Mouse (Mus musculus): ENCODE data around the gene Fbxo47. TPM values are rescaled to one million over a fixed set of nuclear protein-coding genes. Genes with fewer than 3 reads are reported as not detected.

Fbxo47 gene
- polyA plus RNA-seq, 1 experiment from 2014 or later, result 0.29 TPM

- no peaks in the 10 kb centered on the region for H3K9me3 ChIP-seq (ENCODE audit: control insufficient read depth, low read length)
- no peak for TF ChIP-seq CTCF (IDR thresholded peaks at IDR 0.05; ENCODE audit: low read depth)
- no peak for TF ChIP-seq EP300 (optimal IDR thresholded peaks at IDR 0.05)
- H3K4me1 ChIP-seq (replicated peaks; ENCODE audit: control insufficient read depth, insufficient read depth), result no peaks in the 10 kb centered on the region
- no peak overlapping the region for H3K27ac ChIP-seq (replicated peaks)
- no peak overlapping the region for H3K4me2 ChIP-seq (replicated peaks; ENCODE audit: low read depth)
- no peak for DNase-seq (ENCODE audit: low spot score)
- H3K4me3 ChIP-seq (ENCODE audit: low read depth, low read length), result no peak overlapping the region
- no peaks in the 10 kb centered on the region for H3K27me3 ChIP-seq (ENCODE audit: control insufficient read depth, insufficient read depth, low read length)
- WGBS, result 86% methylated on average over 2 of the region's 2 CpGs
- no peaks in the 10 kb centered on the region for H3K36me3 ChIP-seq (ENCODE audit: control insufficient read depth, insufficient read depth, low read length)
- no peak overlapping the region for H3K9ac ChIP-seq (ENCODE audit: low read length)
- ATAC-seq (ENCODE audit: low FRiP score, low TSS enrichment), result no peak
Observed at GRCm38 (mm10) chr11:97905540-97905939, 21.6 kb upstream of the Fbxo47 start.

GRCm38 (mm10) chr11:97904801-97905200 is 20.8 kb upstream of the Fbxo47 start:
- Histone ChIP-seq H3K27me3 (ENCODE audit: control insufficient read depth, insufficient read depth, low read length) (no peaks in the 10 kb centered on the region), H3K9ac (ENCODE audit: low read length) (no peak overlapping the region), H3K4me2 (replicated peaks; ENCODE audit: low read depth) (no peak overlapping the region), H3K9me3 (ENCODE audit: control insufficient read depth, low read length) (no peaks in the 10 kb centered on the region), H3K4me1 (replicated peaks; ENCODE audit: control insufficient read depth, insufficient read depth) (no peaks in the 10 kb centered on the region), H3K27ac (replicated peaks) (no peak overlapping the region), H3K36me3 (ENCODE audit: control insufficient read depth, insufficient read depth, low read length) (no peaks in the 10 kb centered on the region), H3K4me3 (ENCODE audit: low read depth, low read length) (no peak overlapping the region)
- TF ChIP-seq CTCF (IDR thresholded peaks at IDR 0.05; ENCODE audit: low read depth) (no peak), EP300 (optimal IDR thresholded peaks at IDR 0.05) (no peak)
- WGBS, result 77% methylated on average over 13 of the region's 13 CpGs
- ATAC-seq (ENCODE audit: low FRiP score, low TSS enrichment), result no peak
- no peak for DNase-seq (ENCODE audit: low spot score)

GRCm38 (mm10) chr11:97901806-97902205 is 17.9 kb upstream of the Fbxo47 start:
- 71% methylated on average over 6 of the region's 6 CpGs for WGBS
- H3K9me3 ChIP-seq (ENCODE audit: control insufficient read depth, low read length), result no peaks in the 10 kb centered on the region
- no peak overlapping the region for H3K4me3 ChIP-seq (ENCODE audit: low read depth, low read length)
- no peaks in the 10 kb centered on the region for H3K36me3 ChIP-seq (ENCODE audit: control insufficient read depth, insufficient read depth, low read length)
- H3K4me2 ChIP-seq (replicated peaks; ENCODE audit: low read depth), result no peak overlapping the region
- no peaks in the 10 kb centered on the region for H3K27me3 ChIP-seq (ENCODE audit: control insufficient read depth, insufficient read depth, low read length)
- no peaks in the 10 kb centered on the region for H3K4me1 ChIP-seq (replicated peaks; ENCODE audit: control insufficient read depth, insufficient read depth)
- no peak overlapping the region for H3K27ac ChIP-seq (replicated peaks)
- DNase-seq (ENCODE audit: low spot score) (no peak), ATAC-seq (ENCODE audit: low FRiP score, low TSS enrichment) (no peak)
- H3K9ac ChIP-seq (ENCODE audit: low read length), result no peak overlapping the region
- TF ChIP-seq CTCF (IDR thresholded peaks at IDR 0.05; ENCODE audit: low read depth), result no peak
- no peak for TF ChIP-seq EP300 (optimal IDR thresholded peaks at IDR 0.05)

- no peaks in the 10 kb centered on the region for H3K36me3 ChIP-seq (ENCODE audit: control insufficient read depth, insufficient read depth, low read length)
- peak; percentile 83 for ATAC-seq (ENCODE audit: low FRiP score, low TSS enrichment)
Observed at GRCm38 (mm10) chr11:97899822-97900221, 15.9 kb upstream of the Fbxo47 start.

GRCm38 (mm10) chr11:97897568-97898185 is 13.7 kb upstream of the Fbxo47 start:
- TF ChIP-seq EP300 (optimal IDR thresholded peaks at IDR 0.05), result no peak
- no peak for TF ChIP-seq CTCF (IDR thresholded peaks at IDR 0.05; ENCODE audit: low read depth)
- no peak overlapping the region for H3K27ac ChIP-seq (replicated peaks)
- ATAC-seq (ENCODE audit: low FRiP score, low TSS enrichment) (no peak), DNase-seq (ENCODE audit: low spot score) (no peak)
- no peaks in the 10 kb centered on the region for H3K27me3 ChIP-seq (ENCODE audit: control insufficient read depth, insufficient read depth, low read length)
- no peak overlapping the region for H3K4me3 ChIP-seq (ENCODE audit: low read depth, low read length)
- no peaks in the 10 kb centered on the region for H3K4me1 ChIP-seq (replicated peaks; ENCODE audit: control insufficient read depth, insufficient read depth)
- H3K36me3 ChIP-seq (ENCODE audit: control insufficient read depth, insufficient read depth, low read length), result no peaks in the 10 kb centered on the region
- WGBS, result 79% methylated on average over 3 of the region's 3 CpGs
- H3K4me2 ChIP-seq (replicated peaks; ENCODE audit: low read depth), result no peak overlapping the region
- no peaks in the 10 kb centered on the region for H3K9me3 ChIP-seq (ENCODE audit: control insufficient read depth, low read length)
- H3K9ac ChIP-seq (ENCODE audit: low read length), result no peak overlapping the region

More at GRCm38 (mm10) chr11:97899822-97900221, 15.9 kb upstream of the Fbxo47 start:
- H3K4me2 ChIP-seq (replicated peaks; ENCODE audit: low read depth), result no peak overlapping the region
- no peaks in the 10 kb centered on the region for H3K9me3 ChIP-seq (ENCODE audit: control insufficient read depth, low read length)
- no peak overlapping the region for H3K9ac ChIP-seq (ENCODE audit: low read length)
- 0% methylated on average over 2 of the region's 2 CpGs for WGBS
- no peaks in the 10 kb centered on the region for H3K27me3 ChIP-seq (ENCODE audit: control insufficient read depth, insufficient read depth, low read length)
- H3K27ac ChIP-seq (replicated peaks), result no peak overlapping the region
- H3K4me3 ChIP-seq (ENCODE audit: low read depth, low read length), result no peak overlapping the region
- H3K4me1 ChIP-seq (replicated peaks; ENCODE audit: control insufficient read depth, insufficient read depth), result no peaks in the 10 kb centered on the region
- peak; percentile 95 for TF ChIP-seq CTCF (IDR thresholded peaks at IDR 0.05; ENCODE audit: low read depth)
- no peak for TF ChIP-seq EP300 (optimal IDR thresholded peaks at IDR 0.05)
- peak; percentile 80 for DNase-seq (ENCODE audit: low spot score)

- no peak for DNase-seq (ENCODE audit: low spot score)
- no peak overlapping the region for H3K4me2 ChIP-seq (replicated peaks; ENCODE audit: low read depth)
- no peak for ATAC-seq (ENCODE audit: low FRiP score, low TSS enrichment)
- H3K4me1 ChIP-seq (replicated peaks; ENCODE audit: control insufficient read depth, insufficient read depth), result no peaks in the 10 kb centered on the region
- no peaks in the 10 kb centered on the region for H3K27me3 ChIP-seq (ENCODE audit: control insufficient read depth, insufficient read depth, low read length)
- no peak overlapping the region for H3K27ac ChIP-seq (replicated peaks)
- no peaks in the 10 kb centered on the region for H3K9me3 ChIP-seq (ENCODE audit: control insufficient read depth, low read length)
- H3K9ac ChIP-seq (ENCODE audit: low read length), result no peak overlapping the region
- no peaks in the 10 kb centered on the region for H3K36me3 ChIP-seq (ENCODE audit: control insufficient read depth, insufficient read depth, low read length)
- H3K4me3 ChIP-seq (ENCODE audit: low read depth, low read length), result no peak overlapping the region
- WGBS, result 45% methylated on average over 4 of the region's 4 CpGs
- no peak for TF ChIP-seq CTCF (IDR thresholded peaks at IDR 0.05; ENCODE audit: low read depth)
- TF ChIP-seq EP300 (optimal IDR thresholded peaks at IDR 0.05), result no peak
Observed at GRCm38 (mm10) chr11:97896655-97897054, 12.7 kb upstream of the Fbxo47 start.
